Mouse (Mus musculus) adrenal gland, adult 8-10 months (tissue): Measurements from ENCODE around the gene Lin54. TPM values are rescaled to one million over a fixed set of nuclear protein-coding genes. Genes with fewer than 3 reads are reported as not detected.

Experiments used
- DNase-seq: peaks from one replicate; pipeline ENCODE4 v3.0.0; 2022
- microRNA-seq, 2 experiments: library from miRNA; unstranded; fragments of <30 nt; microRNA quantifications; one replicate each; pipeline ENCODE4 v1.2.0; 2022
- total RNA-seq, 4 experiments: library from RNA; stranded (reverse); gene quantifications; 2 replicates each; pipeline ENCODE4 v1.2.4; 2022

Lin54 gene
- total RNA-seq, 4 experiments from 2014 or later: 9.6 to 14.9 (median 10.3) TPM

DNA sequence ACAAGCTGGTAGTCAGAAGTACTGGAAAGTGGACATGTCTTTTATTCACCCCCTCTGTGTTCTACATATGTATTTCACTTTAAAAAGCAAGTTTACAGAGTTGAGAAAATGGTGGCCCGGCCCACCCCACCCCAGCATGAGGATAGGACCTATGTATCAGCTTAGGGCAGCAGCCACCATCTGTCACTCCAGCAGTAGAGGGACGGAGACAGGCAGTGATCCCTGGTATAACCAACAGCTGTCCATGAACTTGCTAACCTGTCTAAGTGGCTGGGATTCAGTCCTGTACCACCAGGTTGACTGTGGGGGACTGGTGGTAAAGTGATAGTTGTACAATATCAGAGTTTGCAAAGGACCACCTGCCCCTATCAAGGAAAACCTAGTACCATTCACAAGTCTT lies 82.4 kb downstream of the Lin54 start:
- DNase-seq: no peak

GRCm38 (mm10) chr5:100415761-100416590 lies 84.5 kb downstream of the Lin54 start, which contains the start of gene Sec31a:
Gene Sec31a (minus strand): TSS chr5:100416234.
- peak; percentile 98 for DNase-seq

DNA sequence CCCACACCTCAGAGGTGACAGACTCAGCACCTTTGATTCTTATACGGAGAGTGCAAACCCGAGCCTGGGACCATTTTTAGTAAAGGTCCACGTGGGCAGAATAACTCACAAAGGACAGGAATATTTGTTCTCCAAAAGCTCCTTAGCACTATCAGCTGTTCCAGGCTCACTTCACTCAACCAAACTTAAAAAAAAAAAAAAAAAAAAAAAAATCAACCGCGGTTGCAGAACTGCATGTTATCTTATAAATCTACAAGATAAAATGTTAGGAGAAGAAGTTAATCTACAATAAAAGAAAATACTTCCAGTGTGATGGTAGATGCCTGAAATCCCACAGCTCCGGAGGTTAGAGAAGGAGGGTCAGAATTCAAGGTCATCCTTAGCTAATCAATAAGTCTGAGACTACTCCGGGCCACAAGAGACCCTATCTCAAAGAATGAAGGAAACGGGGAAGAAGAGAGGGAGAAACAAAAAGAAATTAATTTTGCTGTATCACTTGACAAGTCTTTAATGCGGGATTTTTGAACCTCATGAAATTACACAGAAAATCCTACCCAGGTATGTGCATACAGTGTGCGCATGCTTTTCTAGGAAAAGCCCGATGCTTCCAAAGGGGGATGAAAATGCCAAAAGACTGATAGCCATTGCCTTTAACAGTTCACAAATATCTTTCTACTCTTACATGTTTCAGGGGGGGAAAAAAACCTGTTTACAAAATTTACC lies 85.8 kb downstream of the Lin54 start:
- no peak for DNase-seq

DNA sequence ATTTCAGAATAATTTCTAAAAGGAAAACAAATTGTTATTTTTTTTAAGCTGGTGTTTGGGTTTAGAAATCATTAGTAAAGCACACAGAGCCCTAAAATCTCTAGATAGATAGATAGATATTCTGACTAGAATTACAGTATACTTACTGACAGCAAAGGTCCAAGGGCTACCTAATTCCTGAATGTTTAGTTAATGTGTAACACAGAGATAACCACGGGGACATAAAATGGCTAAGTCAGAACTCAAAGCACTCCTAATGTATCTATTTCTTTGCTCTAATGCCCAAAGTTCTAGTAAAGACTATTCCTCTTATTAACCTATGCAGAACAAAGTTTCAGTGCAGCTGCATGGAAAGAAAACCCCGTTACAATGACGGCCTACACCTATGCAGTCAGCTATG lies 87.6 kb downstream of the Lin54 start:
- DNase-seq: no peak

- DNase-seq: no peak
Observed at GRCm38 (mm10) chr5:100410281-100410680, 90.2 kb downstream of the Lin54 start.

DNA sequence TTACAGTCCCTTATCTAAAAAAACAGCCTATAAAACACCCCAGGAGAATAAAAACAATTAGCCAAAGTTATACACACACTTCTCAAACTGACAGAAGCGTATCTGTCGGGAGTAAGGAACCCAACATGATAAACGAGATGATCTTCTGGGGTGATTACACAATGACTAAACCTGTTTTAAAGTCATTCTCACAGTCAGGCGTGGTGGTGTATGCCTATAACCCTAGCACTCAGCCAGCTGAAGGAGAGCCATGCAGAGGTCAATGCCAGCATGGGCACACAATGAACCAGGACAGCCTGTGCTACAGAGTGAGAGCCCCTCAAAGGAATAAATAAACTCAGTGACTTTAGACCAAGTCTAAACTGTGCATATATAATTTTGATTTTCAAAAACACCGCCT lies 92.0 kb downstream of the Lin54 start:
- DNase-seq: no peak

GRCm38 (mm10) chr5:100396753-100397152 lies 103.7 kb downstream of the Lin54 start:
- DNase-seq: no peak

- no peak for DNase-seq
Observed at GRCm38 (mm10) chr5:100393681-100394080, 106.8 kb downstream of the Lin54 start.

- DNase-seq: peak; percentile 34
Observed at GRCm38 (mm10) chr5:100392436-100392955, 107.9 kb downstream of the Lin54 start.

Small RNA genes within 50 kb of the gene (microRNA-seq; reads per million reads assigned to microRNA genes)
- 0 reads per million in 2 experiments for gene Gm23222

Other genes with a start within 250 kb of the Lin54 start
- gene Sec31a, start 84.4 kb downstream of the Lin54 start, total RNA-seq: 100 to 1,000 TPM; 160 to 183 (median 173) TPM
- 10 to 100 TPM; 77.6 to 83.4 (median 80.5) TPM for gene Cops4, start 17.7 kb upstream of the Lin54 start, total RNA-seq
- 10 to 100 TPM in 2 of 4 experiments, 1 to 10 TPM in 2; 7.7 to 12.0 (median 10.2) TPM for gene Plac8, start 71.6 kb upstream of the Lin54 start, total RNA-seq
- gene Coq2, start 174.5 kb upstream of the Lin54 start, total RNA-seq: 10 to 100 TPM; 71.6 to 81.1 (median 77.9) TPM
- gene Hpse, start 219.1 kb upstream of the Lin54 start, total RNA-seq: 1 to 10 TPM in 1 of 4 experiments, under 1 TPM in 3; 0.66 to 1.5 (median 0.75) TPM